Mouse (Mus musculus) urinary bladder, postnatal 14 days (tissue): Measurements from ENCODE around the gene Nek7.

Experiments
- DNase-seq: peaks from one replicate; pipeline ENCODE4 v3.0.0; 2021; ENCODE audit warnings: low spot score

The Nek7 gene

GRCm38 (mm10) chr1:138510566-138510965, 109.4 kb downstream of the Nek7 start:
- DNase-seq = no peak

- DNase-seq = no peak
Measured at GRCm38 (mm10) chr1:138507446-138508043, 112.4 kb downstream of the Nek7 start.

GRCm38 (mm10) chr1:138507014-138507413, 112.9 kb downstream of the Nek7 start:
- DNase-seq = no peak

DNA sequence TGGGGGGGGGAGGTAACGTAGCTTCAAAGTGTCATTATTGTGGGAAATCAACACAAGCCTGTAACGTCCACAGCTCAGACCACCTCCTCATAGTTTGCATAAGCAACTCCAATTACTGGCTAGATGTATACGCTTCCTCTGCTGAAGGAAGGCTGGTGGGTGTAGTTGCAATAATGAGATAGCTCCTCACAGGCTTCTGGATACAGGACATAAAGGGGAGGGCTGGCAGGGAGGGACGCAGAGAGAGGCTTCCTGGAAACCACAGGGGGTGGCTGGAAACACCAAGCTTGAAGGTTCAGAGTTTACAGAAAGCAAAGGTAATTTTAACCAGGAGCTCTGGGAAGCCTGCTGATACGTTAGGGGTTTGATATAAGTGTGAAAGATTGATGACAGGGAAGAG, 115.7 kb downstream of the Nek7 start:
- DNase-seq = no peak

GRCm38 (mm10) chr1:138500691-138501090, 119.2 kb downstream of the Nek7 start:
- no peak for DNase-seq

DNA sequence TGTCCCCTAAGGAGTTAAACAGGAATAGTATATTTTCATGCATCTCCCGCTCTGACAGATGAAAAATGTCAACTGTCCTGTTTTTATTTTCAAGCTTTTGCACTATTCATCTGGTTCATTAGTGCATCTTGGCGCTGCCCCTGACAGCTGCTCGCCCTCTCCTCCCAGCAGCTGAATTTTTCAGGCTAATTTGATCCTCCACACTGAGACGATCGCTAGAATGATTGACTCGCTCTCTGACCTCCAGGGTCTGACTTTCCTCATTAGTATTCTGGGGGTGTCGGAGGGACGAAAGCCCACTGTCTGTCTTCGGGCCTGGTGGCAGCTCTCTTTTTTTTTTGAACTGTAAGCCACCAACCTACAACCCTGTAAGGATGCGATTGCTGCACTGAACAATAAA, 119.8 kb downstream of the Nek7 start:
- no peak for DNase-seq

GRCm38 (mm10) chr1:138499461-138499860, 120.5 kb downstream of the Nek7 start:
- no peak for DNase-seq

- DNase-seq = no peak
Measured at GRCm38 (mm10) chr1:138491382-138492097, 128.4 kb downstream of the Nek7 start.

- DNase-seq = peak; percentile 34
Measured at GRCm38 (mm10) chr1:138487569-138487968, 132.4 kb downstream of the Nek7 start.

DNA sequence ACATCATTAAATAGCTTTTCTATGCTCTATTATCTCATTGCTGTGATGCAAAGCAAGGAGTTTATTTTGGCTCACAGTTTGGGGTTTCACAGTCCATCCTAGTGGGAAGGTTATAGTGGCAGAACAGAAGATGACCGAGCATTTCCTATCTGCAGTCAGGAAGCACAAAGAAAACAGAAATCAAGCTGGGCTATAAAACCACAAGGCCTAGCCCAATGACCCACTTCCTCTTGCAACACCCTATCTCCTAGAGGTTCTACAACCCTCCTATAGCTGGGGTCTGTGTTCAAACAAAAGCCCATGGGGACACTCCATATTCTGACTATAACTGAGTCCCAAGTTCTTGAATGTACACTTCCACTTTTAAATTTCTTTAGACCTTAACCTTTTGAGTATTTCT, 139.2 kb downstream of the Nek7 start:
- no peak for DNase-seq

- no peak for DNase-seq
Measured at GRCm38 (mm10) chr1:138465352-138465751, 154.6 kb downstream of the Nek7 start.

DNA sequence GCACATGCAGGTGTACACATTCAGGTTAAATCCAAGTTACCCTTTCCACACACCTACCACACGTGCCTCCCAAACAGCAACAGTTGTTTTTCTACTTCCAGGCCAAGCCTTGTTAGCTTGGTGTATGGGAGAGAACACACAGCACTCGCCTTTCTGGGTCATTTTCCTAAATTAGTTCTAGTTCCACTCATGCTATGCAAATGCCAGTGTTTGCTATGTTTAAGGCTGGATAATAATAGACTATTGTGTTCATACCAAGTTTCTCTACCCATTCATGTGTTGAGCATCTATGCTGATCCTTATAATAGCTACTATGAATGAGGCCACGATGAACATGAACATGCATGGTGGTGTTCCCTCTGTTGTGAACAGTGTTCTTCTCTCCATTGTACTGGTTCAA, 158.5 kb downstream of the Nek7 start:
- DNase-seq = no peak

- DNase-seq = no peak
Measured at GRCm38 (mm10) chr1:138449476-138449851, 170.5 kb downstream of the Nek7 start.

DNA sequence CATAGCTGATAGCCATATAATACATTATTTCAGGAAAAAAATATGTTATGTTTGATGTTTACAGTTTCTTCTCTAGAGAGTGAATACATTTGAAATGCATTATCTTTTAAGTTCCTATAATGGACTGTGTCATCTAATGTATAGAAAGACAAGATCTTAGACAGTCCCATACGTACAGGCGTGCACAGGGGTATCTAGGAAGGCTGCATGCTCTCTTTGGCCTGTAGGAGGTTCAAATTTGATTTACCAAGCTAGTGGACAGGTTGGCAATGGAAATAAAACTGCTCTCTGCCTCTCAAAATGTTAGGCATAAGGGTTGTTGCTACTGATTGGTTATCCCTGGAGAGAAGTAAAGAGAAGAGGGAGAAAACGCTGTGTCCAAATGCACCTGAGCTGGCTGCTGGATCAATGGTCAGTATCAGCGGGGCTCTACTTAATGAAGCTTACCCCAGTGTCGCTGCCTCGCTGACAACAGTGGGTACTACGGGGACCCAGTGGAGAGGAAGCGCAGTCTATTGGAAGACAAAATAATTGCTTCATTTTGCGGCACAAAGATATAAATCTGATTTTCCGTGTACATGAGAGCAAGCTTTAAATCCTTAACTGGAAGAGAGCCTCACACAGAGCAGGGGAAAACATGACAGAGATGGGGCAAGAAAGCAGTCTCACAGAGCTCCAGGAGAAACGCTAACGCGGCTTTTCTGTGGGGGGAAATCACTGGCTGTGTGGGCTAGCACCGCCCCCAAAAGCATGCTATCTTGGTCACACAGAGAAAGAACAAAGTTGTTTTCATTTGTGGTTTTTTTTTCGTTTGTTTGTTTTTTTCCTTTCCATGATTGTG, 171.1 kb downstream of the Nek7 start:
- DNase-seq = no peak

GRCm38 (mm10) chr1:138446846-138447245, 173.1 kb downstream of the Nek7 start:
- no peak for DNase-seq
